Comparison of ENCODE assay signal across 8 mouse cellular contexts in genomic region chr7:139833532-139833931, GRCm38 (mm10). TPM values are rescaled to one million over a fixed set of nuclear protein-coding genes. Genes with fewer than 3 reads are reported as not detected.
DNase-seq lines count a peak whose midpoint lies in the region; ATAC-seq and TF ChIP-seq lines count a peak whose summit lies in the region.

No protein-coding gene starts in this region.

- TF ChIP-seq CTCF in lung, embryonic 14.5 days (IDR thresholded peaks at IDR 0.05; ENCODE audit: low read depth), result no peak

- peak overlapping the region; percentile 46 for H3K4me2 ChIP-seq in lung, embryonic 14.5 days
- H3K4me2 ChIP-seq in hindbrain, embryonic 16.5 days (ENCODE audit: low read length), result peak overlapping the region; percentile 75
- H3K4me2 ChIP-seq in stomach, embryonic 14.5 days (replicated peaks; ENCODE audit: low read depth, low read length), result peak overlapping the region; percentile 36

- peaks cover 28% of the 10 kb centered on the region; the same call in 1 of the 2 replicates for H3K27me3 ChIP-seq in lung, embryonic 14.5 days (ENCODE audit: insufficient read depth, low read length)
- no peaks in the 10 kb centered on the region for H3K27me3 ChIP-seq in hindbrain, embryonic 16.5 days (replicated peaks; ENCODE audit: control insufficient read depth, insufficient read depth, low read length)
- H3K27me3 ChIP-seq in stomach, embryonic 14.5 days (ENCODE audit: control insufficient read depth, insufficient read depth, low read length), result no peaks in the 10 kb centered on the region

- H3K9ac ChIP-seq in lung, embryonic 14.5 days, result no peak overlapping the region
- H3K9ac ChIP-seq in hindbrain, embryonic 16.5 days (ENCODE audit: low read depth, low read length), result peak overlapping the region; percentile 66
- no peak overlapping the region for H3K9ac ChIP-seq in stomach, embryonic 14.5 days (replicated peaks; ENCODE audit: low read depth, low read length)

- no peak for ATAC-seq in lung, embryonic 14.5 days (ENCODE audit: insufficient read depth)
- no peak for ATAC-seq in hindbrain, embryonic 16.5 days
- ATAC-seq in stomach, embryonic 14.5 days (ENCODE audit: insufficient number of reproducible peaks, insufficient read depth, low FRiP score, low read depth), result no peak

- H3K4me3 ChIP-seq in lung, embryonic 14.5 days (ENCODE audit: low read depth, low read length), result no peak overlapping the region
- H3K4me3 ChIP-seq in hindbrain, embryonic 16.5 days (ENCODE audit: low read length), result peak overlapping the region; percentile 46
- H3K4me3 ChIP-seq in stomach, embryonic 14.5 days (ENCODE audit: low read depth, low read length), result 0 out of 2 replicates have a peak overlapping the region, but pooled peaks have one; percentile 3

- DNase-seq in adrenal gland, postnatal 14 days, result peak; percentile 15
- DNase-seq in adrenal gland, postnatal 10 days, result no peak
- DNase-seq in lung, embryonic 14.5 days, result no peak
- no peak for DNase-seq in lung, postnatal 4 days
- DNase-seq in Muller cell, postnatal 12 days (ENCODE audit: inconsistent ontology term), result no peak
- no peak for DNase-seq in thymus, postnatal 36 days

- H3K36me3 ChIP-seq in lung, embryonic 14.5 days (ENCODE audit: insufficient read depth), result no peaks in the 10 kb centered on the region
- H3K36me3 ChIP-seq in hindbrain, embryonic 16.5 days (ENCODE audit: control insufficient read depth, insufficient read depth, low read length), result no peaks in the 10 kb centered on the region
- H3K36me3 ChIP-seq in stomach, embryonic 14.5 days (ENCODE audit: control insufficient read depth, insufficient read depth, low read length), result no peaks in the 10 kb centered on the region

- no peaks in the 10 kb centered on the region; the same call in 1 of the 2 replicates for H3K4me1 ChIP-seq in lung, embryonic 14.5 days (ENCODE audit: insufficient read depth)
- H3K4me1 ChIP-seq in hindbrain, embryonic 16.5 days (ENCODE audit: control insufficient read depth, insufficient read depth, low read depth, low read length), result peaks cover 31% of the 10 kb centered on the region
- peaks cover 5% of the 10 kb centered on the region; the same call in 1 of the 2 replicates for H3K4me1 ChIP-seq in stomach, embryonic 14.5 days (ENCODE audit: control insufficient read depth, insufficient read depth, low read length)

- H3K9me3 ChIP-seq in lung, embryonic 14.5 days (ENCODE audit: low read depth, low read length), result no peaks in the 10 kb centered on the region
- no peaks in the 10 kb centered on the region for H3K9me3 ChIP-seq in hindbrain, embryonic 16.5 days (ENCODE audit: control insufficient read depth, low read length)
- no peaks in the 10 kb centered on the region for H3K9me3 ChIP-seq in stomach, embryonic 14.5 days (ENCODE audit: control insufficient read depth, low read depth, low read length)

- 31% methylated on average over 5 of the region's 5 CpGs for WGBS in lung, embryonic 14.5 days
- 30% methylated on average over 5 of the region's 5 CpGs for WGBS in hindbrain, embryonic 16.5 days
- 39% methylated on average over 5 of the region's 5 CpGs for WGBS in stomach, embryonic 14.5 days

- H3K27ac ChIP-seq in lung, embryonic 14.5 days (ENCODE audit: low read depth), result no peak overlapping the region
- peak overlapping the region; percentile 87 for H3K27ac ChIP-seq in hindbrain, embryonic 16.5 days (ENCODE audit: low read depth, low read length)
- H3K27ac ChIP-seq in stomach, embryonic 14.5 days (ENCODE audit: low read length), result no peak overlapping the region

RNA-seq across cellular contexts. Expression of gene Adgra1, which starts 0.4 kb away (rescaled TPM):
- total RNA-seq in adrenal gland, postnatal 14 days (2021), result 2.9 and 3.6 TPM in 2 replicates
- 1 to 10 TPM; 2.4 to 3.9 TPM for total RNA-seq in adrenal gland, postnatal 10 days (2021)
- not detected in 2 replicates for polyA plus RNA-seq in lung, embryonic 14.5 days (2014; fragmentation: Nextera tagmentation; extraction: Ambion mirVana)
- polyA plus RNA-seq in hindbrain, embryonic 16.5 days (2015; fragmentation: Nextera tagmentation; extraction: Ambion mirVana), result 27.2 and 30.7 TPM in 2 replicates
- 0.78 and 1.00 TPM in 2 replicates for polyA plus RNA-seq in stomach, embryonic 14.5 days (2014; fragmentation: Nextera tagmentation; extraction: Ambion mirVana)

Comparison
In these comparisons a context has a peak if more than half of its experiments do, and no peak if none do; other contexts are left out.
1. RNA of gene Adgra1, which starts 0.4 kb away (polyA plus RNA-seq): 27.2 to 30.7 TPM in hindbrain, embryonic 16.5 days; 0.78 to 1.00 TPM in stomach, embryonic 14.5 days and not detected in lung, embryonic 14.5 days; every median in the first group is over 10 times any median in the second.
2. Peak in every context shown above with its lines, with median percentiles within 50 percentile points of each other: H3K4me2 ChIP-seq.